Mouse (Mus musculus): ENCODE data around the gene Gpsm1.

GRCm38 (mm10) chr2:26315072-26315924 lies at the start of gene Gpsm1:
- no peak for TF ChIP-seq MAFK (IDR thresholded peaks at IDR 0.05; ENCODE audit: insufficient read depth, low read depth, low read length)
- no peak for TF ChIP-seq CHD2 (IDR thresholded peaks at IDR 0.05; ENCODE audit: low read depth, low read length)
- TF ChIP-seq ZNF384 (IDR thresholded peaks at IDR 0.05; ENCODE audit: low read depth, low read length): no peak
- TF ChIP-seq ZC3H11A (IDR thresholded peaks at IDR 0.05; ENCODE audit: borderline replicate concordance, low read depth, low read length): no peak
- TF ChIP-seq HCFC1 (IDR thresholded peaks at IDR 0.05; ENCODE audit: borderline replicate concordance, insufficient read depth, low read length): no peak
